Mouse (Mus musculus): ENCODE results near the gene Timm8a2. TPM values are rescaled to one million over a fixed set of nuclear protein-coding genes. Genes with fewer than 3 reads are reported as not detected.

Timm8a2 gene
- polyA plus RNA-seq, 1 experiment from 2014 or later, result not detected

DNA sequence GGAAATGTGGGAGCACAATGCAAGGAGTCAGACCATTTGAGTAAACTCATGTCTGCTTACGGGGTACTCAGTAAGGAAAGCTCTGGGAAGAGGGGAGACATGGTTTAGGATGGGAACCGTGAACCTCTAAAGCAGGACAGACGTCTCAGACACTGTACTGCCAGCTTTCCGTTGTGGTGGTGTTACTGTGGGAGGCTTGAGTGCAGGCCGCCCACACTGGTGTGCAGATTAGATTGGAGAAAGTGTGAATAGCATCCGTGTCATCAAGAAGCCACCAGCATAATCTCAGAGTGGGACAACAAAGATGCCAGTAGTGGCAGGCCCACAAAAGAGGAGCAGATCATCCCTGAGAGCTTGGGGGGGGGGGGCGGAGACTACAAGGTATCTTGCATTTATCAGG, 32.2 kb upstream of the Timm8a2 start:
- no peak for DNase-seq (ENCODE audit: low spot score)
- Histone ChIP-seq H3K27me3 (replicated peaks; ENCODE audit: control insufficient read depth, insufficient read depth, low read length) (no peaks in the 10 kb centered on the region), H3K27ac (replicated peaks; ENCODE audit: low read depth, low read length) (no peak overlapping the region), H3K9me3 (ENCODE audit: control insufficient read depth, low read length) (no peaks in the 10 kb centered on the region), H3K9ac (ENCODE audit: low read depth, low read length) (no peak overlapping the region), H3K36me3 (ENCODE audit: control insufficient read depth, insufficient read depth, low read length) (0 out of 2 replicates have a peak, but pooled peaks cover 13% of the 10 kb centered on the region), H3K4me1 (ENCODE audit: control insufficient read depth, insufficient read depth, low read length) (no peaks in the 10 kb centered on the region), H3K4me2 (ENCODE audit: low read depth, low read length) (no peak overlapping the region), H3K4me3 (ENCODE audit: low read depth, low read length) (no peak overlapping the region)
- ATAC-seq (ENCODE audit: low read depth), result no peak
- WGBS, result 93% methylated on average over 6 of the region's 7 CpGs

DNA sequence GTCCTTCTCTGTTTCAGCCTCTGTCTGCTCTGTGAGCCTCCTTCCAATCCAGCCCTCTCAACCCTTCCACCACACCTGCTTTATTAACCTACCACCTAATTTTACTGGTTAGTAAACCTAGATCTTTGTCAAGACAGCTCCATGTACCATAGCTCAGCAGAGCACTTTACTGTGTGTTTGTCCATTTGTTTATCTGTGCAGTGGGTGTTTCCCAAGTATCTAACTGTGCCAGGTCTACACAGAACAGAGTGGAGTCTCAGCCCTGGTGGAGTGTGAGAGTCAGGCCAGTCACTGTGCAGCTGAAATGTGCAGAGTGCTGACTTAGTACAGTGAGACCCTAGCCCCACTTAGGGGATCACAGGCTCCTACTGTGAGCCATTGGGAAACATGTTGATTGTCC, 30.7 kb upstream of the Timm8a2 start:
- Histone ChIP-seq H3K9me3 (ENCODE audit: control insufficient read depth, low read length) (no peaks in the 10 kb centered on the region), H3K27me3 (replicated peaks; ENCODE audit: control insufficient read depth, insufficient read depth, low read length) (no peaks in the 10 kb centered on the region), H3K36me3 (ENCODE audit: control insufficient read depth, insufficient read depth, low read length) (peaks cover 15% of the 10 kb centered on the region; the same call in 1 of the 2 replicates), H3K4me3 (ENCODE audit: low read depth, low read length) (no peak overlapping the region), H3K27ac (replicated peaks; ENCODE audit: low read depth, low read length) (no peak overlapping the region), H3K9ac (ENCODE audit: low read depth, low read length) (no peak overlapping the region), H3K4me2 (ENCODE audit: low read depth, low read length) (no peak overlapping the region), H3K4me1 (ENCODE audit: control insufficient read depth, insufficient read depth, low read length) (no peaks in the 10 kb centered on the region)
- DNase-seq (ENCODE audit: low spot score) (no peak), ATAC-seq (ENCODE audit: low read depth) (no peak)

DNA sequence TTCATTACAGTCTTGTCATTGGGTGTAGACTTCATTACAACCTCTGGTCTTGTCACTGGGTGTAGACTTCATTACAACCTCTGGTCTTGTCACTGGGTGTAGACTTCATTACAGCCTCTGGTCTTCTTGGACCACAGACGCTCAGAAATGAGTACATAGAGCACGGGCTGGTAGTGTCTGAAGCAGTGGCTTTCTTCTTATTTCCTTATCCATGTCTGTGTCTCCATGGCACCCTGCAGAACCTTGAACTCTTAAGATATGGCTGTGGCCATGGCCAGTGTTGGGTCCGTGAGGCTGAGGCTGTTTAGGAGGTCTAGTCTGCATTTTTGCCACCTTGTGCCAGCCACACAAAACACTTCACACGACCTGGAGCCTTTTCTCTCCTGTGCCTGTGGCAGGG, 26.2 kb upstream of the Timm8a2 start:
- Histone ChIP-seq H3K27ac (replicated peaks; ENCODE audit: low read depth, low read length) (no peak overlapping the region), H3K27me3 (replicated peaks; ENCODE audit: control insufficient read depth, insufficient read depth, low read length) (no peaks in the 10 kb centered on the region), H3K36me3 (ENCODE audit: control insufficient read depth, insufficient read depth, low read length) (peaks cover 36% of the 10 kb centered on the region; the same call in 1 of the 2 replicates), H3K4me3 (ENCODE audit: low read depth, low read length) (no peak overlapping the region), H3K4me2 (ENCODE audit: low read depth, low read length) (no peak overlapping the region), H3K9me3 (ENCODE audit: control insufficient read depth, low read length) (no peaks in the 10 kb centered on the region), H3K4me1 (ENCODE audit: control insufficient read depth, insufficient read depth, low read length) (no peaks in the 10 kb centered on the region), H3K9ac (ENCODE audit: low read depth, low read length) (no peak overlapping the region)
- DNase-seq (ENCODE audit: low spot score) (no peak), ATAC-seq (ENCODE audit: low read depth) (no peak)
- 89% methylated on average over 4 of the region's 4 CpGs for WGBS

DNA sequence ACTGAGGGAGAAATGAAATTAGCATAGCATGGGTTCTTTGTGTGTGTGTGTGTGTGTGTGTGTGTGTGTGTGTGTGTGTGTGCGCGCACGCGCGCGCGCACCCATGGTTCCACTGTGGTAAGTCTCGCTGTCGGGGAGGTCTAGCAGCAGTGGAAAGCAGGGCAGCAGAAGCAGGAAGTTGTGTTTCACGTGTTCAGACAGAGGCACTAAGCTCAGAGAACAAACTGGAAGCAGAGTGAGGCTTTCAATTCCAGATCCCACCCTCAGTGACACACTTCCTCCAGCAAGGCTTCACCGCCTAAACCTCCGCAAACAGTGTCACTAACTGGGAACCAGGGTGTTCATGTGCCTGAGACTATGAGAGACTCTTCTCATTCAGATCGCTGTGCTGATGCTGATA, 25.0 kb upstream of the Timm8a2 start:
- no peak overlapping the region for H3K9ac ChIP-seq (ENCODE audit: low read depth, low read length)
- WGBS, result 93% methylated on average over 13 of the region's 13 CpGs
- H3K27ac ChIP-seq (replicated peaks; ENCODE audit: low read depth, low read length), result no peak overlapping the region
- no peak for DNase-seq (ENCODE audit: low spot score)
- no peak overlapping the region for H3K4me3 ChIP-seq (ENCODE audit: low read depth, low read length)
- no peak overlapping the region for H3K4me2 ChIP-seq (ENCODE audit: low read depth, low read length)
- no peaks in the 10 kb centered on the region for H3K9me3 ChIP-seq (ENCODE audit: control insufficient read depth, low read length)
- no peaks in the 10 kb centered on the region for H3K4me1 ChIP-seq (ENCODE audit: control insufficient read depth, insufficient read depth, low read length)
- H3K27me3 ChIP-seq (replicated peaks; ENCODE audit: control insufficient read depth, insufficient read depth, low read length), result no peaks in the 10 kb centered on the region
- H3K36me3 ChIP-seq (ENCODE audit: control insufficient read depth, insufficient read depth, low read length), result peaks cover 37% of the 10 kb centered on the region; the same call in 1 of the 2 replicates
- no peak for ATAC-seq (ENCODE audit: low read depth)

DNA sequence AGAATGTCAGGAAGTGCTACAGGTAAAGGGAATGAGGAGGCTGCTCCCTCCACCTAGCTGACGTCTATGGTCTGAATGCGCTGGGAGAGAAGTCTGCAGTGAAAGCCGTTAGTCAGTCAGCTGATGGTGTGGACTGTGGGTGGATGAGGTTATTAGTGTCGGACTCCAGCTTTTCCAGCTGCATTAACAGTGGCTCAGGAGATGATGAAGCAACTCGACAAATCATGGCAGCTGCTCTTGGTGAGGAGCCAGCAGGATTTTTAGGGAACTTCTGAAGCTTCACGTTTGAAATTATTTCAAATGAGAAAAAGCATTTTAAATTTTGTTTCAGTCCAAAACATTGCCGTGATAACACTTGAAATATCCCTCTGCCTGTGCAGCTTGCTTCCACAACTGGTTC, 24.2 kb upstream of the Timm8a2 start:
- peaks cover 40% of the 10 kb centered on the region; the same call in 1 of the 2 replicates for H3K36me3 ChIP-seq (ENCODE audit: control insufficient read depth, insufficient read depth, low read length)
- H3K4me3 ChIP-seq (ENCODE audit: low read depth, low read length), result no peak overlapping the region
- ATAC-seq (ENCODE audit: low read depth), result no peak
- no peak overlapping the region for H3K27ac ChIP-seq (replicated peaks; ENCODE audit: low read depth, low read length)
- H3K9me3 ChIP-seq (ENCODE audit: control insufficient read depth, low read length), result no peaks in the 10 kb centered on the region
- peak; percentile 30 for DNase-seq (ENCODE audit: low spot score)
- 79% methylated on average over 7 of the region's 7 CpGs for WGBS
- H3K4me1 ChIP-seq (ENCODE audit: control insufficient read depth, insufficient read depth, low read length), result no peaks in the 10 kb centered on the region
- no peak overlapping the region for H3K4me2 ChIP-seq (ENCODE audit: low read depth, low read length)
- H3K9ac ChIP-seq (ENCODE audit: low read depth, low read length), result no peak overlapping the region
- H3K27me3 ChIP-seq (replicated peaks; ENCODE audit: control insufficient read depth, insufficient read depth, low read length), result no peaks in the 10 kb centered on the region

DNA sequence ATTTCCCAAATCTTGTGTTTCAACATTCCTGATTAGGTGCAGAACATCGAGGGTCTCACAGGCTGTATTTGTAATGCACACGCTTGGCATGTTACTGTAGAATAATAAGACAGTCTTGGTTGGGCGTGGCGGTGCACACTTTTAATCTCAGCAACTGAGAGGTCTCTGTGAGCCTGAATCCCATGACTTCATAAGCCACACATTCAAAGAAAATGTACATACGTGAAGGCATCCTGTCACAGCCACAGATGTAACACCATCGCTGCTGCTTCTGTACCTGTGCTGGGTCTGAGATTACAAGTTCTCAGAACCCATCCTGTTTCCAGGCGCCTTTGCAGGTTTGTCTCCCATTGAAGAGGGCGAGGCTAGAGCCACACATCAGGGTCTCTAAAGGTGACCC, 22.7 kb upstream of the Timm8a2 start:
- no peaks in the 10 kb centered on the region for H3K4me1 ChIP-seq (ENCODE audit: control insufficient read depth, insufficient read depth, low read length)
- H3K9ac ChIP-seq (ENCODE audit: low read depth, low read length), result no peak overlapping the region
- H3K27me3 ChIP-seq (replicated peaks; ENCODE audit: control insufficient read depth, insufficient read depth, low read length), result no peaks in the 10 kb centered on the region
- H3K36me3 ChIP-seq (ENCODE audit: control insufficient read depth, insufficient read depth, low read length), result peaks cover 43% of the 10 kb centered on the region; the same call in 1 of the 2 replicates
- no peak for DNase-seq (ENCODE audit: low spot score)
- ATAC-seq (ENCODE audit: low read depth), result no peak
- WGBS, result 93% methylated on average over 8 of the region's 8 CpGs
- H3K9me3 ChIP-seq (ENCODE audit: control insufficient read depth, low read length), result no peaks in the 10 kb centered on the region
- no peak overlapping the region for H3K27ac ChIP-seq (replicated peaks; ENCODE audit: low read depth, low read length)
- no peak overlapping the region for H3K4me2 ChIP-seq (ENCODE audit: low read depth, low read length)
- no peak overlapping the region for H3K4me3 ChIP-seq (ENCODE audit: low read depth, low read length)

DNA sequence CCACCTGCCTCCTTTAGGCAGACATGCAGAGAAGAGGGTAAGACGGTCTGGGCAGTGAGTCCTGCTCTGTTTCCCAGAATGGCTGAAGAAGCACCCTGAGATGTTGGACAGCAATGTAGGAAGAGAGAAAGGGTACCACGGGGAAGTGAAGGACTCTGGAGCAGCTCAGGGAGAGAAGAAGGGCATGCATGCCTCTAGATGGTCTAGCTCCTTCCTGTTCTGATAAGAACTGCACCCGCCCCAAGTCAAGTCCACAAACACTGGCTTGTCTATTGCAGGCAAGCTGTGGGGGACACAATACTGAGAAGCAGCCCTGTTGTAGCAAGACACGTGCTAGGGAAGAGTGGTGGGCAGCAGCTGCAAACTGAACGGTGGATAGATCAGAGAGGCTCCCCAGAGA, 22.3 kb upstream of the Timm8a2 start:
- Histone ChIP-seq H3K27me3 (replicated peaks; ENCODE audit: control insufficient read depth, insufficient read depth, low read length) (no peaks in the 10 kb centered on the region), H3K9ac (ENCODE audit: low read depth, low read length) (no peak overlapping the region), H3K4me3 (ENCODE audit: low read depth, low read length) (no peak overlapping the region), H3K9me3 (ENCODE audit: control insufficient read depth, low read length) (no peaks in the 10 kb centered on the region), H3K36me3 (ENCODE audit: control insufficient read depth, insufficient read depth, low read length) (peaks cover 43% of the 10 kb centered on the region; the same call in 1 of the 2 replicates), H3K4me1 (ENCODE audit: control insufficient read depth, insufficient read depth, low read length) (no peaks in the 10 kb centered on the region), H3K4me2 (ENCODE audit: low read depth, low read length) (no peak overlapping the region), H3K27ac (replicated peaks; ENCODE audit: low read depth, low read length) (no peak overlapping the region)
- WGBS, result 63% methylated on average over 5 of the region's 5 CpGs
- DNase-seq (ENCODE audit: low spot score), result no peak
- ATAC-seq (ENCODE audit: low read depth), result peak; percentile 42; the same call in 1 of the 2 replicates

DNA sequence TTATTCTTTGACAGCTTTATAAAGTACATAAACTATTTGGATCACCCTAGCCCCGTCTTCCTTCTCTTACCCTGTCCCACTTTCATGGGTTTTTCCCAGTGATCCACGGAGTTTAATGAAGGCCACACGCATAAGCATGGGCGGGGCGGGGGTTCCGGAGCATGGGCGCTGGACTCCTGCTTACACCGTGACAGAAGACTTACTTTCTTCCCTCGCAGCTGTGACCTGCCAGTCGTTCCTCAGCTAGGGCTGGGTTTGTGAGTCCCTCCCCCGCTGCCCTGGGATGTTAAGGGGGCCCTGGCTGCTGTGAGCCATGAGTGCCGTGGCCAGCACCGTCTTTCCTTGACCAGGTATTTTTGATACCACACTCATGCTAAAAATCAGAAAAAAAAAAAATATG, 21.7 kb upstream of the Timm8a2 start:
- Histone ChIP-seq H3K36me3 (ENCODE audit: control insufficient read depth, insufficient read depth, low read length) (peaks cover 43% of the 10 kb centered on the region; the same call in 1 of the 2 replicates), H3K27ac (replicated peaks; ENCODE audit: low read depth, low read length) (no peak overlapping the region), H3K4me1 (ENCODE audit: control insufficient read depth, insufficient read depth, low read length) (0 out of 2 replicates have a peak, but pooled peaks cover 1% of the 10 kb centered on the region), H3K4me2 (ENCODE audit: low read depth, low read length) (no peak overlapping the region), H3K4me3 (ENCODE audit: low read depth, low read length) (no peak overlapping the region), H3K27me3 (replicated peaks; ENCODE audit: control insufficient read depth, insufficient read depth, low read length) (no peaks in the 10 kb centered on the region), H3K9me3 (ENCODE audit: control insufficient read depth, low read length) (no peaks in the 10 kb centered on the region), H3K9ac (ENCODE audit: low read depth, low read length) (no peak overlapping the region)
- DNase-seq (ENCODE audit: low spot score) (peak; percentile 36), ATAC-seq (ENCODE audit: low read depth) (no peak)
- WGBS, result 58% methylated on average over 13 of the region's 13 CpGs

DNA sequence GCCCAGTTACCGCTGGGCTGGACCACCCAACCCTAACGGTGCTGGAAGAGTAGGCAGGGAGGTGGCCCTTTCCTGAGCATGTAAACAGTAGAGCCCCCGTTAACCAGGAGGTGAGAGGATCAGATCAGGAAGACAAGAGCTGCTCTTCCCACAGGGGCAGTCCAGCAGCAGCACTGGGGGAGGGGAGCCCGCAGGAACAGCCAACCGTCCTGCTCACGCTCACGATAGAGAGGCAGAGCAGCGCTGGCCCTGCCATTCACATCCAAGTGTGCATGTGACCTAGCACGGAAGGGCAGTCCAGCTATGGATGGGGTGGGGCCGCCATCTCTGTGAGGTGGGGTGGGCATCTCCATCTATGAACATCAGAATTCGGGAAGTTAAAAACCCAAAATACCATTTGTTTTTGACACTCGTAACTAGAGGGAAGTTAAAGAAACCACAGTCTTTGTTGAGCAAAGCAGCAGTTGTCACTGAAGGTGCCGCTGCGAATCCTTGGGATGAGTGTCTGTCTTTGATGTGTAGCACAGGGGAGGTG, 21.0 kb upstream of the Timm8a2 start:
- no peak for DNase-seq (ENCODE audit: low spot score)
- Histone ChIP-seq H3K36me3 (ENCODE audit: control insufficient read depth, insufficient read depth, low read length) (peaks cover 41% of the 10 kb centered on the region; the same call in 1 of the 2 replicates), H3K4me2 (ENCODE audit: low read depth, low read length) (no peak overlapping the region), H3K4me3 (ENCODE audit: low read depth, low read length) (no peak overlapping the region), H3K27ac (replicated peaks; ENCODE audit: low read depth, low read length) (no peak overlapping the region), H3K9ac (ENCODE audit: low read depth, low read length) (no peak overlapping the region), H3K4me1 (ENCODE audit: control insufficient read depth, insufficient read depth, low read length) (0 out of 2 replicates have a peak, but pooled peaks cover 5% of the 10 kb centered on the region), H3K9me3 (ENCODE audit: control insufficient read depth, low read length) (no peaks in the 10 kb centered on the region), H3K27me3 (replicated peaks; ENCODE audit: control insufficient read depth, insufficient read depth, low read length) (no peaks in the 10 kb centered on the region)
- WGBS, result 81% methylated on average over 14 of the region's 14 CpGs
- no peak for ATAC-seq (ENCODE audit: low read depth)

Data from embryonic facial prominence, embryonic 14.5 days (tissue).